Mouse (Mus musculus) olfactory bulb, adult 2 months (tissue): ENCODE results near the gene Rnf166. TPM values are rescaled to one million over a fixed set of nuclear protein-coding genes. Genes with fewer than 3 reads are reported as not detected.

Experiments
- H3K27ac ChIP-seq: fragments of 200-500 bp; 2 replicates; pipeline ENCODE4 v1.5.1; 2012; ENCODE audit warnings: low read depth, low read length; ENCODE audit not compliant: insufficient read depth
- H3K4me1 ChIP-seq: fragments of 200-500 bp; 2 replicates; pipeline ENCODE4 v1.6.1; 2012; ENCODE audit warnings: low read length; ENCODE audit not compliant: control insufficient read depth, insufficient read depth
- H3K4me3 ChIP-seq: fragments of 200-500 bp; 2 replicates; pipeline ENCODE4 v1.5.1; 2012; ENCODE audit warnings: mild to moderate bottlenecking, low read depth, low read length, moderate library complexity; ENCODE audit not compliant: insufficient read depth
- CTCF ChIP-seq: fragments of 200-500 bp; IDR thresholded peaks from 2 replicates; pipeline ENCODE4 v1.5.1; 2012; ENCODE audit warnings: low read depth, mild to moderate bottlenecking, low read length, moderate library complexity; ENCODE audit not compliant: insufficient read depth
- POLR2A ChIP-seq: fragments of 200-500 bp; IDR thresholded peaks from 2 replicates; pipeline ENCODE4 v1.6.1; 2012; ENCODE audit warnings: mild to moderate bottlenecking, low read depth, low read length, moderate library complexity; ENCODE audit not compliant: insufficient read depth
- WGBS: fragments of 180-500 bp; shearing (Covaris S2); methylation state at CpG from one replicate; pipeline ENCODE4 v1.1.7; 2018; 5-methylcytosine and 5-hydroxymethylcytosine counted together
- polyA plus RNA-seq: library from polyadenylated mRNA; stranded (reverse); fragments of >200 nt; gene quantifications from 2 replicates; pipeline ENCODE4 v1.2.4, GENCODE M21; 2012; ENCODE audit warnings: low replicate concordance; ENCODE audit not compliant: missing spikeins, insufficient read depth, insufficient read length

Gene Rnf166
- polyA plus RNA-seq, 1 experiment, result not detected

GRCm38 (mm10) chr8:122461473-122462148 is 14.3 kb downstream of the Rnf166 start:
- Histone ChIP-seq H3K27ac (peak overlapping the region; percentile 60), H3K4me3 (no peak overlapping the region), H3K4me1 (peaks cover 54% of the 10 kb centered on the region)
- TF ChIP-seq POLR2A, result no peak
- no peak for TF ChIP-seq CTCF
- WGBS, result 38% methylated on average over 11 of the region's 11 CpGs

DNA sequence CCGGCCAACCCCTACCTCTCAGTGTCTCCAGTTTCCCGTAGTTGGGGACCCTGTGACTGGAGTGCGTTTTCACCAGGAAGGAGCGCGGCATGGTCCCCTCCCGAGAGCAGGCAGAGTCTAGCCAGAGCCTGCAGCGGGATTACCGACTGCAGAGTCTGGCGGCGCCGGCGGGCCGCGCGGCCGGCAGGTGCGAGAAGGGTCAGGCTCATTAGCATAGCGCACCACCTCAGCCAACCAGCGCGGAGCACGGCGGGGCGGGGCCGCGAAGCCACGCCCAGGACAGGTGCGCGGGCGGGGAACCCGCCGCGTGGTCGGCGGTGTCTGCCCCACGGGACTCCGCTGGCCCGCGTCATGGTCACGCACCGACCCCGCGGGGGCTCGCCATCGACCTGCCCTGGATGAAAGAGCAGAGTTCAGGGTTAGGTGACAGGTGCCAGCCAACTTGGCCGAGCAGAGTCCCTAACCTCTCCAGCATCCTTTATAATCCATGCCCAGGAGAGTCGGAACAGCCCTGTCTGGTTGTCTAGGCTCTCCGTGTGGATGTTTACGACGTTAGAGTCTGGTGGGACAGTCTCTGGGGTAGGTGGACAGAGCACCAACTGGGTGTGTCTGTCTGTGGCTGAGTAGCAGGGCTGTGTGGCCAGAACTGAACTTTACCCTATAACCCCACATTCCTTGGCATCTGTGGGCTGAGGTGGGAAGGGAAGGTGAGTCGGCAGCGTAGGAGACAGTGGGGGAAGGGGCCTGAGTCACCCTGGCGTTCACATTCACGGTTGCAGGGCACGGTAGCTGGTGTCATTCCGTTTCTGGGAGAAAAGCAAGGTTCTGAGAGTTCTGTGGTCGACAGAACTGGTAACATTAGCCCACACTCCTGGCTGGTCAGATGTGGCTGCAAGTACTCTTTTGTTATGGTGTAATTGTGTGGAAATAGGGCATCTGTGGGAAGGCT is 15.1 kb downstream of the Rnf166 start, which contains the start of gene Snai3:
Snai3 (minus strand) TSS at position 210 of the 949 bp plus-strand sequence.
- TF ChIP-seq CTCF (no peak), POLR2A (no peak)
- 3% methylated on average over 56 of the region's 56 CpGs for WGBS
- Histone ChIP-seq H3K27ac (peak within 1 kb of the TSS; percentile 60), H3K4me3 (peak within 1 kb of the TSS; percentile 34), H3K4me1 (peaks cover 54% of the 10 kb centered on the region)

DNA sequence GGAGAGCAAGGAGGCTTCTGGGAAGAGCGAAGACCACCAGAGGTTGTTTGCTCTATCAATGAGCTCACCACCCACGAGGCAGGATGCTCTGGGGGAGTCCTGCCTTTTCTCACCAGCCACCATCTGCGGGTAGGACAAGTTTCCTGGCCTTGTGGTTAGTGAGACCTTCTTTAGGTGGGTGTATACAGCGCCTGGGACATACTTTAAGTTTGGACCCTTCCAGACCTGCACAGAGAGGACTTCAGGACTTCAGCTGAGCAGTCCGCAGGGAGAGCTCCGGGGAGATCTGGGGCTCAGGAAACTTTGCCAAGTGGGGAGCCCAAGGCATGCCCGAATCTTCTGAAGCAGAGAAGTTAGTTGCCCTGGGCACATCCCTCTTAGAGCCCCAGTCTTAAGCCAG is 15.9 kb downstream of the Rnf166 start:
- no peak for TF ChIP-seq POLR2A
- TF ChIP-seq CTCF, result no peak
- WGBS, result 22% methylated on average over 7 of the region's 7 CpGs
- Histone ChIP-seq H3K4me3 (peak overlapping the region; percentile 34; the same call in 1 of the 2 replicates), H3K4me1 (peaks cover 54% of the 10 kb centered on the region), H3K27ac (no peak overlapping the region)

DNA sequence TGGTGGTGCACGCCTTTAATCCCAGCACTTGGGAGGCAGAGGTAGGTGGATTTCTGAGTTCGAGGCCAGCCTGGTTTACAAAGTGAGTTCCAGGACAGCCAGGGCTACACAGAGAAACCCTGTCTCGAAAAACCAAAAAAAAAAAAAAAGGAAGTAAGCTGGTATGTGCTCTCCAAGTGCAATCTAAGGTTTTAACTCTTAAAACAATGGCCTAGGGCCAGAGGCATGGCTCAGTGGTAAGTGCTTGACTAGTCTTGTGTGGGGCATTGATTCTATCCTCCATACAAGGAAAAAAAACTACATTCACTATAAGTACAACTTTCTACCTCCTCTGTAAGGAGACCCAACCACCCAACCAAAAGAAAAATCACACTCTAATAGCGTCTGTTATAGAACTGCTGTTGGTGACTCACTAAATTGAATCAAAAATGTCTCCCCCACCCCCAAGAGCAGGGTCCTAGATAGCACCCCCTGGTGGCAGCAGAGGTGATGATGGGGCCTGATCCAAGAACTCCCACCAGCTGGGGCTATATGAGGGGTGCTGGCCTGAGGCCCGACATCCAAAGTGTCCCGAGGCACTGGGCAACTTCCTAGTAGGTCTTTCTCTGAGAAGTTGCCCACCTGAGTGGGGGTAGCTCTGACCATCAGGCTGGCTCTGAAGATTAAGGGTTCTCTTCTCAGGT is 16.5 kb downstream of the Rnf166 start:
- TF ChIP-seq POLR2A, result no peak
- peak; percentile 32; the same call in 1 of the 2 replicates for TF ChIP-seq CTCF
- Histone ChIP-seq H3K4me1 (peaks cover 54% of the 10 kb centered on the region), H3K4me3 (no peak overlapping the region), H3K27ac (no peak overlapping the region)
- 58% methylated on average over 6 of the region's 6 CpGs for WGBS

DNA sequence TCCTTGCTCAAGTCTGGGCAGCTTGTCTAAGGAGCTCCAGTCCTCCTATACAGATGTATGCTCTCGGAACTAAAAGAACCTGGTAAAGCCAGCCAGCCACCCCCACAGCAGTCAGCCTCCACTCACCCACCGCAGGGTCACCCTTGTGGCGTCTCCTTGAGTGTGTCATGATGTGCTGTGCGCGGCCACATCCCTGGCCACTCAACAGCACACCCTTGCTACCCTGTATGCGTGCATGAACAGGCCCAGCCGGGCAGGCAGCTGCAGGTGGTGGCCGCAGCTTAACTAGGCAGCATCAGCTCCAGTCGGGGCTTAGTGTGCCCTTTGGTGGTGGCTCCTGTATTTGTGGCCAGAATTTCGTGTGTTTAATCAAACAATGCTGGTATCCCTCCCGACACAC is 18.7 kb downstream of the Rnf166 start:
- Histone ChIP-seq H3K4me3 (no peak overlapping the region), H3K4me1 (peaks cover 39% of the 10 kb centered on the region), H3K27ac (no peak overlapping the region)
- WGBS, result 72% methylated on average over 11 of the region's 11 CpGs
- TF ChIP-seq CTCF (no peak), POLR2A (no peak)

DNA sequence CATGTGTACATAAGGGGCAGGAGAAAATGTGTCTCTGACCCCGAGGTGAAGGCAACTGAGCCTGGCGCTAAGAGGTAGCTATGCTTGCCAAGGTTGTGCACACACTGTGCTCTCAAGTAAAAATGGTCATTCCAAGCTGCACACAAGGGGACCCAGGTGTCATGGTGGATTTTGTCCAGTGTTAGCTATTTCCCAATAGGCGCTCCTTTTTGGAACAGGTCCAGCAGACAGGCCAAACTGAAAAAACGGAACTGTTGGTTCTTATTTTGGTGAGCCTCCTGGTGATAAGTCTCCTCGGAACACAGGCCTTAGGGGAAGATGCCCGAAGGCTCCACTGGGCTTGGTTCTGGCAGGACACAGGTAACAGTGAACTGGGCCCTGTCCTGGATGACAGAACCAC is 21.5 kb downstream of the Rnf166 start:
- no peak overlapping the region for H3K27ac ChIP-seq
- 81% methylated on average over 6 of the region's 6 CpGs for WGBS
- peaks cover 13% of the 10 kb centered on the region for H3K4me1 ChIP-seq
- H3K4me3 ChIP-seq, result no peak overlapping the region
- TF ChIP-seq POLR2A (no peak), CTCF (no peak)

DNA sequence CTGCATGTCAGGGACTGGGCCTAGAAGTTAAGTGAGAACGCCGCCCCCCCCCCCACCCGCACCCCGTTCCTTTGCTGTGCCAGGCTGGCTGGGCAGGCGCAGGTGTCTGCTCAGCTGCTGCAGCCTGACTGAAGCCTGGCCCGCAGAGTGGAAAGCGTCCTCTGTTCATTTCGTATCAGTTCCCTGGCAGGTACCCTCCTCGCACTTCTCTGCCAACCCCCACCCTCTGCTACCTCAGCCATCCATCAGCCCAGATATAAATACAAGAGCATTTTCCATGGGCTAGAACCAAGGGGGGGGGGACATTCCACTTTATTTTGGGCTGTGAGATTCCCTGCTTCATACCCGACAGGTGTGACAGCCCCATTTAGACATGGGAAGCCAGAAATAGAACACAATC is 23.7 kb downstream of the Rnf166 start:
- TF ChIP-seq CTCF (no peak), POLR2A (no peak)
- no peak overlapping the region for H3K27ac ChIP-seq
- WGBS, result 89% methylated on average over 10 of the region's 10 CpGs
- H3K4me1 ChIP-seq, result peaks cover 2% of the 10 kb centered on the region
- H3K4me3 ChIP-seq, result no peak overlapping the region

- H3K4me1 ChIP-seq, result no peaks in the 10 kb centered on the region
- 74% methylated on average over 7 of the region's 7 CpGs for WGBS
- H3K27ac ChIP-seq, result no peak overlapping the region
- no peak overlapping the region for H3K4me3 ChIP-seq
- TF ChIP-seq POLR2A (no peak), CTCF (no peak)
These were observed 24.6 kb downstream of the Rnf166 start for GRCm38 (mm10) chr8:122451161-122451703.

- H3K27ac ChIP-seq, result no peak overlapping the region
- TF ChIP-seq CTCF (no peak), POLR2A (no peak)
- H3K4me1 ChIP-seq, result peaks cover 9% of the 10 kb centered on the region
- H3K4me3 ChIP-seq, result no peak overlapping the region
- WGBS, result 64% methylated on average over 3 of the region's 3 CpGs
These were observed 30.7 kb downstream of the Rnf166 start for GRCm38 (mm10) chr8:122445203-122445602.
